Mouse (Mus musculus) MEL (cell line): Measurements from ENCODE around the gene Tspan32. TPM values are rescaled to one million over a fixed set of nuclear protein-coding genes. Genes with fewer than 3 reads are reported as not detected.

Experiments used
- DNase-seq: peaks from one replicate; pipeline ENCODE4 v3.0.0; 2011; ENCODE audit warnings: low read depth, low spot score
- H3K27ac ChIP-seq: 2 replicates; pipeline ENCODE4 v1.5.1; 2012; ENCODE audit warnings: low read depth, mild to moderate bottlenecking, control low read depth, low read length, moderate library complexity; ENCODE audit not compliant: control insufficient read depth
- H3K27me3 ChIP-seq, 2 experiments: fragments of 150-350 bp in 1 of 2; sonication (generic) in 1 of 2; 2 replicates each; pipeline ENCODE4 v1.6.1; 2012; ENCODE audit warnings: low read length in 2 of 2, mild to moderate bottlenecking in 2 of 2, improper control_type of control experiment in 1 of 2, moderate library complexity in 1 of 2; ENCODE audit not compliant: insufficient read depth in 2 of 2, control insufficient read depth in 1 of 2
- H3K36me3 ChIP-seq, 2 experiments: 2 replicates each; pipeline ENCODE4 v1.6.1; 2012 to 2014; ENCODE audit warnings: low read length in 2 of 2, improper control_type of control experiment in 1 of 2, inconsistent platforms in 1 of 2, mild to moderate bottlenecking in 1 of 2; ENCODE audit not compliant: insufficient read depth in 2 of 2, control insufficient read depth in 1 of 2
- H3K4me1 ChIP-seq, 2 experiments: fragments of 150-350 bp in 1 of 2; sonication (generic) in 1 of 2; 2 replicates each; pipeline ENCODE4 v1.6.1; 2012; ENCODE audit warnings: low read length in 2 of 2, improper control_type of control experiment in 1 of 2, mild to moderate bottlenecking in 1 of 2; ENCODE audit not compliant: insufficient read depth in 2 of 2, control insufficient read depth in 1 of 2
- H3K4me3 ChIP-seq, 2 experiments: fragments of 150-350 bp in 1 of 2; sonication (generic) in 1 of 2; 2 replicates each; pipeline ENCODE4 v1.5.1; 2012; ENCODE audit warnings: low read depth in 2 of 2, low read length in 2 of 2, mild to moderate bottlenecking in 2 of 2, moderate library complexity in 2 of 2, control low read depth in 1 of 2, improper control_type of control experiment in 1 of 2; ENCODE audit not compliant: control insufficient read depth in 1 of 2, insufficient read depth in 1 of 2
- H3K79me2 ChIP-seq: 2 replicates; pipeline ENCODE4 v1.6.1; 2012; ENCODE audit warnings: mild to moderate bottlenecking, low read length, moderate library complexity; ENCODE audit not compliant: control insufficient read depth, poor library complexity, insufficient read depth
- H3K9ac ChIP-seq: 2 replicates; pipeline ENCODE4 v1.6.1; 2012; ENCODE audit warnings: low read depth, mild to moderate bottlenecking, control low read depth, low read length, moderate library complexity; ENCODE audit not compliant: control insufficient read depth, poor library complexity, severe bottlenecking
- H3K9me3 ChIP-seq: fragments of 150-350 bp; sonication (generic); replicated peaks from 2 replicates; pipeline ENCODE4 v1.6.1; 2012; ENCODE audit warnings: mild to moderate bottlenecking, low read length, improper control_type of control experiment, moderate library complexity; ENCODE audit not compliant: insufficient read depth
- BHLHE40 ChIP-seq: IDR thresholded peaks from 2 replicates; pipeline ENCODE4 v1.6.1; 2012; ENCODE audit warnings: low read depth, mild to moderate bottlenecking, inconsistent platforms, low read length, improper control_type of control experiment, borderline replicate concordance
- CHD1 ChIP-seq: IDR thresholded peaks from 2 replicates; pipeline ENCODE4 v1.6.1; 2012; ENCODE audit warnings: low read depth, mild to moderate bottlenecking, inconsistent platforms, low read length, improper control_type of control experiment
- CHD2 ChIP-seq: IDR thresholded peaks from 2 replicates; pipeline ENCODE4 v1.6.1; 2011; ENCODE audit warnings: low read length, improper control_type of control experiment
- CTCF ChIP-seq, 3 experiments: IDR thresholded peaks in 2 of 3; conservative IDR thresholded peaks in 1 of 3; 2 replicates each; pipeline ENCODE4 v1.5.1; 2011 to 2012; ENCODE audit warnings: low read length in 3 of 3, low read depth in 2 of 3, mild to moderate bottlenecking in 2 of 3, improper control_type of control experiment in 1 of 3, inconsistent platforms in 1 of 3, mixed read lengths in 1 of 3, moderate library complexity in 1 of 3; ENCODE audit not compliant: control insufficient read depth in 1 of 3, insufficient read depth in 1 of 3, poor library complexity in 1 of 3, severe bottlenecking in 1 of 3
- E2F4 ChIP-seq: IDR thresholded peaks from 2 replicates; pipeline ENCODE4 v1.6.1; 2011; ENCODE audit warnings: low read depth, low read length, improper control_type of control experiment, borderline replicate concordance
- ETS1 ChIP-seq: IDR thresholded peaks from 2 replicates; pipeline ENCODE4 v1.6.1; 2012; ENCODE audit warnings: low read depth, mild to moderate bottlenecking, inconsistent platforms, low read length, improper control_type of control experiment, moderate library complexity
- GABPA ChIP-seq: IDR thresholded peaks from 2 replicates; pipeline ENCODE4 v1.6.1; 2012; ENCODE audit warnings: low read depth, mild to moderate bottlenecking, inconsistent platforms, low read length, improper control_type of control experiment, moderate library complexity
- HCFC1 ChIP-seq: IDR thresholded peaks from 2 replicates; pipeline ENCODE4 v1.6.1; 2012; ENCODE audit warnings: low read depth, mild to moderate bottlenecking, inconsistent platforms, low read length, improper control_type of control experiment, moderate library complexity
- JUND ChIP-seq: IDR thresholded peaks from 2 replicates; pipeline ENCODE4 v1.6.1; 2011; ENCODE audit warnings: low read depth, mild to moderate bottlenecking, improper control_type of control experiment, low read length
- MAZ ChIP-seq: IDR thresholded peaks from 2 replicates; pipeline ENCODE4 v1.6.1; 2012; ENCODE audit warnings: low read depth, mild to moderate bottlenecking, inconsistent platforms, low read length, improper control_type of control experiment
- NRF1 ChIP-seq: IDR thresholded peaks from 2 replicates; pipeline ENCODE4 v1.6.1; 2014; ENCODE audit warnings: low read depth, mild to moderate bottlenecking, inconsistent platforms, low read length, improper control_type of control experiment, moderate library complexity; ENCODE audit not compliant: poor library complexity, insufficient read depth, severe bottlenecking
- POLR2A ChIP-seq, 2 experiments: IDR thresholded peaks; 2 replicates each; pipeline ENCODE4 v1.6.1; 2011 to 2012; ENCODE audit warnings: low read length in 2 of 2, mild to moderate bottlenecking in 2 of 2, control low read depth in 1 of 2, improper control_type of control experiment in 1 of 2, low read depth in 1 of 2, moderate library complexity in 1 of 2; ENCODE audit not compliant: control insufficient read depth in 1 of 2, insufficient read depth in 1 of 2, poor library complexity in 1 of 2
- POLR2AphosphoS2 ChIP-seq: IDR thresholded peaks from 2 replicates; pipeline ENCODE4 v1.6.1; 2011; ENCODE audit warnings: low read length, improper control_type of control experiment
- TBP ChIP-seq: IDR thresholded peaks from 2 replicates; pipeline ENCODE4 v1.8.0; 2011; ENCODE audit warnings: low read depth, low read length, improper control_type of control experiment
- TCF12 ChIP-seq: IDR thresholded peaks from 2 replicates; pipeline ENCODE4 v1.6.1; 2014; ENCODE audit warnings: low read depth, mild to moderate bottlenecking, inconsistent platforms, low read length, improper control_type of control experiment, moderate library complexity
- USF1 ChIP-seq: IDR thresholded peaks from 2 replicates; pipeline ENCODE4 v1.6.1; 2014; ENCODE audit warnings: low read depth, mild to moderate bottlenecking, inconsistent platforms, low read length, improper control_type of control experiment, moderate library complexity
- USF2 ChIP-seq, 2 experiments: IDR thresholded peaks; 2 replicates each; pipeline ENCODE4 v1.6.1; 2011 to 2012; ENCODE audit warnings: improper control_type of control experiment in 2 of 2, low read length in 2 of 2, borderline replicate concordance in 1 of 2, inconsistent platforms in 1 of 2, low read depth in 1 of 2, mild to moderate bottlenecking in 1 of 2; ENCODE audit not compliant: insufficient read depth in 1 of 2
- ZC3H11A ChIP-seq: IDR thresholded peaks from 2 replicates; pipeline ENCODE4 v1.6.1; 2012; ENCODE audit warnings: low read depth, mild to moderate bottlenecking, inconsistent platforms, low read length, improper control_type of control experiment
- ZNF384 ChIP-seq: IDR thresholded peaks from 2 replicates; pipeline ENCODE4 v1.6.1; 2012; ENCODE audit warnings: low read depth, mild to moderate bottlenecking, inconsistent platforms, low read length, improper control_type of control experiment
- polyA plus RNA-seq, 2 experiments: library from polyadenylated mRNA; stranded (reverse) in 1 of 2; unstranded in 1 of 2; fragments of >175 nt in 1 of 2; fragments of >200 nt in 1 of 2; gene quantifications; 2 replicates each; pipeline versions ENCODE4 v1.2.1 to v1.2.4; 2012; ENCODE audit warnings: low replicate concordance in 2 of 2, low read depth in 1 of 2; ENCODE audit not compliant: insufficient read length in 2 of 2, insufficient read depth in 1 of 2, missing spikeins in 1 of 2
- total RNA-seq: library from RNA; depleted of rRNA; stranded (reverse); fragments of 300-350 nt; gene quantifications from 2 replicates; pipeline ENCODE4 v1.2.3, GENCODE M21; 2012

Tspan32 gene
- total and polyA plus RNA-seq, 3 experiments: 53.5 to 212 (median 205) TPM

DNA sequence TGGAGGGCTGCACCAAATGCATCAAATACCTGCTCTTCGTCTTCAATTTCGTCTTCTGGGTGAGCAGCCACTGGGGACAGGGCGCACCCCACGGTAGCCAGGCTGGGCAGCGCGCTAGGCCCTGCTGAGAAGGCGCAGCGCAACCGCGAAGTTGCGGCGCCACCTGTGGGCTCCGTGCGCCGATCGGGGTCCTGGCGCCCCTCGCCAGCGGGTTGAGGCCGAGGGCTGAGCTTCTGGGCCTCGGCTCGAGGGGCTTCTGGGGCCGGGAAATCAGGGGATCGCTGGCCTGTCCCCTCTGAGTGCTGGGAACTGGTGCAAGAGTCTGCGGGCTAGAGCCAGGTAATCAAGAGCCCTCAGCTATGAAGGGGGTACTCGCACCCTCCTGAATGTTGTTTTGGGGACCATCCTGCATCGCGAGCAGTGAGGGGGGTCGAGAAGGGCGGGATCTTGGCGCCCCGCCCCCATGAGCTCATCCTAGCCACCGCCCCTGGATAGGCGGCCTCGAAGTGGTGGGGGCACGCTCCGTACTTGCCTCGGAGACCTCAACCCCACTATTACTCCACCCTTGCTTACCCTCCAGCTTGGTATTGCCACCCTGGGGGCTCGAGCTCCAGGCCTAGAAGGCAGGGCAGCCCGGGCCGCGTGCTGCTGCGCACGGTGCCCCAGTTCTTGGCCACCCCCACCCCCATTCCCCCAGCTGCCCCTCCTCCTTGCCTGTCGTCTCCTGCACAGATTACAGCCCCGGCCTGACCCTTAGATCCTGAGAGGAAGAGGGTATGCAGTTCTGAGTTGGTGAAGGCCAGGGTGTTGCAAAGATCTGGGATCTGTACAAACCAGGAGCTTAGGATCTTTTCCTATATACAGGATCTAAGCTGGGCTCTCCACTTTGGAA lies 48.4 kb downstream of the Tspan32 start:
- peak in 2 of 3 experiments; percentile 1 to 9; a peak in 1 of 6 replicates for TF ChIP-seq CTCF (IDR thresholded peaks at IDR 0.05 in 2 of 3, conservative IDR thresholded peaks at IDR 0.05 in 1 of 3; ENCODE audit: control insufficient read depth in 1 of 3, insufficient read depth in 1 of 3, low read depth in 2 of 3, low read length in 3 of 3, poor library complexity in 1 of 3, severe bottlenecking in 1 of 3)
- peak; percentile 9; the same call in 1 of the 2 replicates for TF ChIP-seq HCFC1
- TF ChIP-seq POLR2A (IDR thresholded peaks at IDR 0.05; ENCODE audit: control insufficient read depth in 1 of 2, insufficient read depth in 1 of 2, low read depth in 1 of 2, low read length in 2 of 2, poor library complexity in 1 of 2): no peak
- no peak for TF ChIP-seq TBP
- no peak for TF ChIP-seq GABPA
- 0 out of 2 replicates have a peak, but pooled peaks have one; percentile 2 for TF ChIP-seq CHD1
- Histone ChIP-seq H3K27ac (peak overlapping the region; percentile 80), H3K4me3 (peak overlapping the region; percentile 73 to 83), H3K9me3 (no peaks in the 10 kb centered on the region), H3K9ac (peak overlapping the region; percentile 81), H3K27me3 (no peaks in the 10 kb centered on the region), H3K36me3 (peaks cover 0 to 47% of the 10 kb centered on the region in 2 experiments; a peak in 2 of 4 replicates), H3K79me2 (peaks cover 23% of the 10 kb centered on the region), H3K4me1 (peaks cover 31 to 50% of the 10 kb centered on the region in 2 experiments)
- DNase-seq: peak; percentile 74

DNA sequence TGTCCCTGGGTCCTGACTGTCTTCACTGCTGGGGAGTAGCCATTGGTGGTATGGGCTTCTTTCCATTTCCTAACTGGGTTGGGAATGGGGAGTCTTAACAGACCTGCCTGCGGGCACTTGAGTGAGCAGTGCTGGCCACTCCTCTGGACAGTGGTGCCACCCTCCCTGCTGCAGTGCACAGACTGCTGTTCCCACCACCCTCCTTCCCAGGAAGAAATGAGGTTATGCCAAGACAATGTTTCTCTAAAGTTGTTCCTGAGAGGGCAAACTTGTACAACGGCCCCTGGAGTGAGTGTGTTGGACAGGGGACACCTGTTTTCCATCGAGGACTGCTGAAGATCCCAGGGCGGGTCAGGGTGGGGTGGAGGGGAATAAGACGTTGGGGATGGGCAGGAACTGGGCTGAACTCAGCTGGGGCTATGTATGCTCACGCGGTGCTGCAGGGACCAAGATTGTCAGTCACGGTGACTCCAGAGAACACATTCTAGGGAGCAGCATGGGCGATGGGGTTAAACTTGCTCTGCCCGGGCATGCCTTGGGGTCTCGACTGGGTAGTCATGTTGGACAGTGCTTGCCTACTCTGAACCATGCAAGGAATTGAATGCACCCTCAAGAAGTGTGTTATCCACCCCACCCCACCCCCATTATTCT lies 49.2 kb downstream of the Tspan32 start:
- Histone ChIP-seq H3K4me3 (peak overlapping the region; percentile 73 to 83), H3K27ac (no peak overlapping the region), H3K4me1 (peaks cover 39 to 58% of the 10 kb centered on the region in 2 experiments), H3K27me3 (no peaks in the 10 kb centered on the region), H3K9me3 (no peaks in the 10 kb centered on the region), H3K36me3 (peaks cover 0 to 55% of the 10 kb centered on the region in 2 experiments; a peak in 2 of 4 replicates), H3K79me2 (peaks cover 25% of the 10 kb centered on the region), H3K9ac (peak overlapping the region; percentile 81)
- DNase-seq: no peak
- TF ChIP-seq E2F4: no peak
- TF ChIP-seq MAZ: no peak
- TF ChIP-seq TCF12: no peak
- no peak for TF ChIP-seq POLR2AphosphoS2
- TF ChIP-seq ZC3H11A: no peak
- no peak for TF ChIP-seq BHLHE40
- TF ChIP-seq NRF1: no peak
- TF ChIP-seq JUND: no peak
- TF ChIP-seq CHD2: no peak
- TF ChIP-seq ZNF384: no peak
- TF ChIP-seq USF2 (IDR thresholded peaks at IDR 0.05; ENCODE audit: borderline replicate concordance in 1 of 2, insufficient read depth in 1 of 2, low read depth in 1 of 2, low read length in 2 of 2): no peak
- TF ChIP-seq USF1: no peak
- TF ChIP-seq POLR2A (IDR thresholded peaks at IDR 0.05; ENCODE audit: control insufficient read depth in 1 of 2, insufficient read depth in 1 of 2, low read depth in 1 of 2, low read length in 2 of 2, poor library complexity in 1 of 2): no peak; a peak in 1 of 4 replicates
- no peak for TF ChIP-seq TBP
- no peak for TF ChIP-seq ETS1
- no peak for TF ChIP-seq GABPA
- TF ChIP-seq CHD1: no peak
